Mouse (Mus musculus) T-cell, adult 2 months (primary cell): ENCODE measurements around the gene Lpar3.

Experiments
- DNase-seq: peaks from one replicate; pipeline ENCODE4 v3.0.0; 2022; ENCODE audit warnings: low spot score

The Lpar3 gene

GRCm38 (mm10) chr3:146260845-146261244, 40.1 kb downstream of the Lpar3 start:
- DNase-seq, result no peak

GRCm38 (mm10) chr3:146262536-146262935, 41.8 kb downstream of the Lpar3 start:
- DNase-seq, result no peak

GRCm38 (mm10) chr3:146264146-146264545, 43.4 kb downstream of the Lpar3 start:
- DNase-seq, result no peak

GRCm38 (mm10) chr3:146265545-146266130, 44.9 kb downstream of the Lpar3 start:
- no peak for DNase-seq

GRCm38 (mm10) chr3:146268024-146268801, 47.5 kb downstream of the Lpar3 start:
- no peak for DNase-seq

GRCm38 (mm10) chr3:146274503-146274902, 53.7 kb downstream of the Lpar3 start:
- no peak for DNase-seq

GRCm38 (mm10) chr3:146275360-146276025, 54.7 kb downstream of the Lpar3 start:
- no peak for DNase-seq

GRCm38 (mm10) chr3:146276026-146276409, 55.3 kb downstream of the Lpar3 start:
- DNase-seq, result no peak

GRCm38 (mm10) chr3:146276991-146277390, 56.2 kb downstream of the Lpar3 start:
- no peak for DNase-seq

GRCm38 (mm10) chr3:146277456-146277855, 56.7 kb downstream of the Lpar3 start:
- DNase-seq, result no peak

- no peak for DNase-seq
Measured at GRCm38 (mm10) chr3:146278195-146279140, 57.7 kb downstream of the Lpar3 start.

GRCm38 (mm10) chr3:146283732-146284361, 63.1 kb downstream of the Lpar3 start:
- no peak for DNase-seq

GRCm38 (mm10) chr3:146286118-146286517, 65.4 kb downstream of the Lpar3 start:
- no peak for DNase-seq

- no peak for DNase-seq
Measured at GRCm38 (mm10) chr3:146291928-146292327, 71.2 kb downstream of the Lpar3 start.

- no peak for DNase-seq
Measured at GRCm38 (mm10) chr3:146292515-146292914, 71.8 kb downstream of the Lpar3 start.

- DNase-seq, result no peak
Measured at GRCm38 (mm10) chr3:146302451-146302850, 81.7 kb downstream of the Lpar3 start.

GRCm38 (mm10) chr3:146303194-146303593, 82.4 kb downstream of the Lpar3 start:
- DNase-seq, result no peak

GRCm38 (mm10) chr3:146304556-146305405, 84.0 kb downstream of the Lpar3 start:
- DNase-seq, result no peak

- no peak for DNase-seq
Measured at GRCm38 (mm10) chr3:146307341-146307740, 86.6 kb downstream of the Lpar3 start.

- no peak for DNase-seq
Measured at GRCm38 (mm10) chr3:146307886-146308285, 87.1 kb downstream of the Lpar3 start.

GRCm38 (mm10) chr3:146309586-146309985, 88.8 kb downstream of the Lpar3 start:
- no peak for DNase-seq
